Mouse (Mus musculus) lung, postnatal 25 days (tissue): ENCODE measurements around the gene Pnpt1.

Experiments used
- DNase-seq: peaks from one replicate; pipeline ENCODE4 v3.0.0; 2022; ENCODE audit warnings: low spot score

The Pnpt1 gene

DNA sequence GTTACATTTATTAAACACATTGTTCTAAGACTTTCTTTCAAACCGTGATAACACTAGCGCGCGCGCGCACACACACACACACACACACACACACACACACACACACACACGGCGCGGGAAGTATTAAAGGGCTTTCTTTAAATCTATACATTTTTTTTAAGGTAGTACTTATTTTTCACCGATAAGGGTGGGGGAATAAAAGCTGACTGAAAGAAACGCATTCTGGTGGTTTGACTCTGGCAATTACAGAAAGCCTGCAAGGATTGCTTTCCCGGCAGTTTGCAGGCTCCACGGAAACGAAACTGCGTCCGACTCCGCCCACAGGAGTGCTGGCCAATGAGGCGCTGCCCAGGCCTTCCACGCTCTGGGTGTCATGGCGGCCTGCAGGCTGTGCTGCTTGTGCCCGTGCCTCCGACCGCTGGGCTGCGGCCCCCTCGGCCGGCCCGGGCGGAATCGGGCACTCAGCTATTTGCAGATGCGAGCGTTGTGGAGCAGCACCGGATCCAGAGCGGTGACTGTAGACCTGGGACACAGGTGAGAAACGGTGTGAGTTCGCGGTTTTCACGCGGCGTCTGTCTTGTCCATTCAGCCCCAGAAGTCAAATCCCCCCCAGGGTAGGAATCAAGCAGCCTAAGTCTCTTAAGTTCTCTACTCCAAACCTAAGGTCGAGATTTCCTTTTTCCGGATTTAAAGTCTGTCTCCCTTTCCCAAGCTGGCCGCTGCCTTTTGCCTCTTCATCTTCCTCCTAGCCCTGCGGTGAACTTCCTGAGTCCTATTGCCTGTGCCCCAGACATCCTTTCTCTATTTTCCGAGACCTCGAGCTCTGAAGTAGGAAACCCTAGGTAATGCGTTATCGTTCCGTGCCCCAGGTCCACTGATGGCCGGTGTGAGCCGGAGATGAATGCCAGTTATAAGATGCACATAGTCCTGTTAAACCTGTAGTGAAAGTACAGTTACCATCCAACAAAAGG, at the start of gene Pnpt1:
Gene Pnpt1, plus strand, starts transcription at position 360 of the 971 bp plus-strand sequence.
- peak; percentile 92 for DNase-seq

DNA sequence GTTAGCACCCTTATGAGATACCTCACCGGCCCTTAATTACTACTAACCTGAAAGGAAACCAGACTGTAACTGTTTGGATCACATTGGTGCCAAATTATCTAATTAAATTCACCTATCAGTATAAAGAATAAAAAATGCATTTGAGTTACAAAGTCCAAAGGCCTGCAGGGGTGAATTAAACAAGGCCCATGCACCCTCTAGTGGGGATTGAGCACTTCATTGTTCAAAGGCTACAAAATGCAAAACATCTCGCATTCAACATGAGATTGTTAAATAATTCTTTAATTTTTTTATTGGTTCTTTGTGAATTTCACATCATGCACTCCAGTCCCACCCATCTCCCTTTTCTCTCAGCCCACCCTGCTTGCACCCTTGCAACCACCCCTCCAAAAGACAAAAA, 38.1 kb upstream of the Pnpt1 start:
- no peak for DNase-seq

DNA sequence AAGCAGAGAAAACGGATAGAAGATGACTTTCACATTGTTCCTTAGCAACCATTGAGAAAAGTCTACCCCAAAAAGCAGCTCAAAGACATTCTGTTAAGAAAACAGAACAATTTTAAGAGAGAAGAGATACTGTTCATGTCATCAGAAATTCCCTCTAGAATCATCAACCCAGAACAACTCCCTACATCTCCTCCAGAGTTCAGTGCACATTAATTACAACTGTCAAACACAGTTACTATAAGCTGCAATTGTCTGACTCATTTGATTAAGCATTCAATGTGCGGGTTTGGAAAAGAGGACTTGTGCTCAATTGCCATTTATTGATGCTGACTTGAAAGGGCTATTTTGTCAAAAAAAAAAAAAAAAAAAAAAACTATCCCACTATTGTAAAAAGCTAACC, 31.6 kb upstream of the Pnpt1 start:
- DNase-seq = no peak

DNA sequence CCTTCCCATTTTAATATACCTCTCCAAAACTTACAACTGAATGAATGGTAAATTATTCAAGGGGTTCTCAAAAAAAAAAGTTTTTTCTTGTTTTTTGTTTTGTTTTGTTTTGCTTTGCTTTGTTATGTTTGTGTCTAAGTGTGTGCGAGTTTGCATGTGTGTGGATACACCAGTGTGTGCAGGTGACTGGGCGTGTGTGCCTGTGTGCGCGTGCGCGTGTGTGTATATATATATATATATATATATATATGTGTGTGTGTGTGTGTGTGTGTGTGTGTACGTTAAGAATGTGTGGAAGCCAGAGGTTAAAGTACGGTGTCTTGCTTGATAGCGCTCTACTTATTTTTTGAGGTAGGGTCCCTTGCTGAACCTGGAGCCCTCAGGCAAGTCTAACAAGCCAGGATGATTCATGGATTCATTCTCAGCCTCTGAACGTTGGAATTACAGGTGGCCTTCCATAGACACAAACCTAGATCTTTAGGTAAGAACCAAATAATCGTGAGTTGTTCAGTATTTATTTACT, 621 bp upstream of the Pnpt1 start:
- DNase-seq = no peak

DNA sequence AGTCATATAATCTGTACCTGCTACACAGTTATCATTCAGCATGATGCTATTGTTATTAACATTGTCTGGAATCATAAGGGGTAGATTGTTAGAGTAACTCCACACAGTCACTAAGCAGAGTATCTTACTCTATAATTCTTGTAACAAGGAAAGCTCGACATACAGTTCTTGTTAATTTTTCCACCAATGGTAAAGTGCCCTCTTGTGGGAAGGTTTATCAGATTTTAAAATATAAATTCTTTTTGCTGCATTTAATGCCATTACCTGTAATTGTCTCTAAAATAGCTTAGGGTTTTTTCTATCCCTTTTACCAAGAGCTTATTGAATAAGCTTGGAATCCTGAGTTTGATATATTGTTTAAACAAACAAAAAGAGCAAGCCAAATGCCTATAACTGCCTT, 10.1 kb downstream of the Pnpt1 start:
- DNase-seq = no peak

DNA sequence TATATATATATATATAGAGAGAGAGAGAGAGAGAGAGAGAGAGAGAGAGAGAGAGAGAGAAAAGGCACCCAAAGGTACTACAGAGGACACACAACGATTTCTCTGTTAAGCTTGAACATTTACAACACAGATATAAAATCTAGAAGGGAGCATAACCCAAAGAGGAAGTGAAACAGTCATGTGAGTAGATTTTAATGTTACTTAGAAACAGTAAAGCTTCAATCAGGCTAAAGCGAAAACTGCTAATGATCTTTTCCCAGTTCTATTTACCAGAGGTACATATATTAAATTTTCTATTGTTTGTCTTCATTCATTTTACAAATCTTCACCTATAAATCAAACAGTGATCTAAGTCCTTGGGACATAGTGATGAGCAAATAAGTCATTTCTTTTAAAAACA, 18.4 kb downstream of the Pnpt1 start:
- DNase-seq = no peak

DNA sequence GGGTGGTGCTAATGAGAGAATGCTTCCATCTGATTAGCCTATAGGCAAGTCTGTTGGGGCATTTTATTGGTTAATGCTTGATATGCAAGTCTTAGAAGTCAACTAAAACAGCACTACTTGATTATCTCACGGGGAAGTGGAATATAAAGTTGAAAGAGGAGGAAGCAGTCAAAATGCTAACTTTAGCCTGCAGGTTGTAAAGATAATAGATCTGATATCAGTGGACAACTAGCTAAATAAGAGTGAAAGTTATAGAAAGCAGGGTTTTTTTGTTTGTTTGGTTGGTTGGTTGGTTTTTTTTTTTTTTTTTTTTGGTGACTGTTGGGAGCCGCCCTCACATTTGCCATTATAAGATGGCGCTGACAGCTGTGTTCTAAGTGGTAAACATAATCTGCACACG, 33.0 kb downstream of the Pnpt1 start:
- no peak for DNase-seq

DNA sequence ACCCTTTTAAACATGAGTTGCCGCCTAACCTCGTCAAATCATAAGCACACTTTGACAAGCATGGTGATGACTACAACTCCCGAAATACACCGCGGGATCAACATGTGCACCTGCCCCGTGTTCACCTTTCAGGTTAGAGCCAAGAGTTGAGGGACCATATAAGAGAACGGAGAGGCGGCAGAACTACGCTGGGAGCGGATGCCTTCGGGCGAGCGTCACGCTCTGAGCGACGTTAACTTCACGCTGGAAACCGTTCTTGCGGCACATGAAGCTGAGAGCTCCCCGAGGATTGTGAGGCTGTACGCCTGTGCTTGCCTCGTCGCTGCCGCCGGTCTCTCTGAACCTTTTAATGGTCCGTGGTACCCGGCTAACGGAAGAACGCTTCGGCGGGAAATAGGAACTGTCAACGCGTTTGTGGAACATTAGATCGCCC, 41.4 kb downstream of the Pnpt1 start:
- peak; percentile 73 for DNase-seq

DNA sequence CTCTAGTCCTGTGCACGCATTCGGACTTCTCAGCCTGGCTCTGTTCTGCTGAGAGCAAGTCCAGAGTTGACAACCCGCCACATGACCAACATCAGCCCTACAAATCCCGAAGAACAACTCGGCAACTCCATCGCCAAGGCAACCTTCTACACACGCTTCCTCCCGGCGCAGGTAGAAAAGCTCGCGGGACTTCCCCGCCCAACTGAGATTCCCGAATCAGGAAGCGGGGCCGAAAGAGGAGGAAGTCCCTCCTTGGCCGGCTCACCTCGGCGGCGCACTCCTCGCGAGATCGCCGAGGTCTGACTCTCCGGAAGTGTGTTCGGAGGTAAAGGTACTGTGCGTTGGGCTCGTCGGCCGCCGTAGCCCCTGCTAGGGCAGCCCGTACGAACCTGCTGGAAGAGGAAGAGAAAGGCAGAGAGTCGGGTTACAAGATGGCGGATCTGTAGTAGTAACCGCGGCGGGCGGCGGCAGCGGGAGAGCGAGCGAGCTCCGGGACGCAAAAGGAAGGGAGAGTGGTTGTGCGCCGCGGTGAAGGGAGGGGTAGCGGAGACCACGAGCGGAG, 42.1 kb downstream of the Pnpt1 start, which contains the start of gene Ppp4r3b:
Gene Ppp4r3b, plus strand, starts transcription at position 328 of the 562 bp plus-strand sequence.
- peak; percentile 99 for DNase-seq

DNA sequence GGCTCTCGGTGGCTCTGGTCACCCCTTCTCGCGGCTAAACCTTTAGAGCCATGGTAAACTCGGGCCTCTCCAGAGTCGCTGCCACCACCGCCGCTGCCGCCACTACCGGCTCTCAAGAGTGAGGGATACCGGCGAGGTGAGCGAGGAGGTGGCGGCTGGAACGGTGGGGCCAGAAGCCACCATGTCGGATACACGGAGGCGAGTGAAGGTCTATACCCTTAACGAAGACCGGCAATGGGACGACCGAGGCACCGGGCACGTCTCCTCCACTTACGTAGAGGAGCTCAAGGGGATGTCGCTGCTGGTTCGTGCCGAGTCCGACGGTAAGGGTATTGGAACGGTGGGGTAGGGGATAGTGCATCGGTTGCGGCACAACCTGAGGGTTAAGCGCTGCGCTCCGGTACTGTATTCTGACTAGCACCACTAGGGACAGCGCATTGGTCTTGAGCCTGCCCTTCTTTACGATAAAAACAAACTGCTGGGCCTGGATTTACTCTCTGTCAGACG, 42.6 kb downstream of the Pnpt1 start:
- peak; percentile 61 for DNase-seq

DNA sequence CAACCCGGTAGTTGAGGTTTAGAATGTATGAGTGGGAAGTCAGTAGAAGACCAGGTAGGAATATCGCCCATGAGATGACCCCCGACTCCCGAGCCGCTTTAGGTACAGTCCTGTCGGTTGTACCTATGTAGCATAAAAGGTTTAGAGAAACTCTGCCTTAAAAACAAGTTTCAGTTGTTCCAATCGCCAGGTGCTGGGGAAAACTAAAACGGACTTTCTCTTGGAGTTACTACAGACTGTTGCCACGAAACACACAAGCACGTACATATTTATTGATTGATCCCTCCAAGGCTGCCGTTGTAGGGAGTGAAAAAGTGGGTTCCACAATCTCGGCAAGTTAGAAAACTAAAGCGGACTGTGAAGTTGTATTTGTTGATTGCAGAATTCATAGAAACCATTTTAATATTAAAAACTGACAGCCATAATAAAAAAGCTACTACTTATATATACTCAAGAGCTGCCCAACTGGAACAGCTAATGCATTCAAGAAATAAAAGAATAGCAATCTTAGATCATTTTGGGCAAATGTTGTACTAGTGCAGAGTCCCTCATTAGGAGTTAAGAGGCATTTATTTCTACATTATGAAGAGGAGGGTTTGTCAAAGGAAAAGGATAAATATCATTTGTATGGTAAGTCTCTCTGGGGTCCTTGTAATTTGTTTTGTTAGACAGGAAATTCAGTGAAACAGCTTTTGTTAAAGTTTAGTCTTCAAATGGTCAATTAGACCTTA, 43.3 kb downstream of the Pnpt1 start:
- no peak for DNase-seq

DNA sequence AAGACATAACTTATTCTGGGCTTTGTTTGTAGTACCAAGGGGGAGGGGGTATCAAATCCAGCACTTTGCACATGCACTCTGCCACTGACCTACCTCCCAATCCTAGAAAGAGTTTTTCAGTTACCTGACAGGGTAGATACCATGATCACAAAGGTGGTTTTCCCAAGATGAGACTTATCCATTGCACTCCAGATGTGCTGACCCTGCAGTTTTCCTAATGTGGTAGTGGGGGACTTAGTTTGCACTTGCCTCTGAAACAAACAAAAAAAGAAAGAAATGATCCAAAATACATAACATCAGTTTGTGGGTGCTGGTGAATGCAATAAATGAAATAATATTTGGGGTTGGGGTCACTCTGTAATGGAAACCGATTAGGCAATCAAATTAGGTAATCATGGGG, 48.8 kb downstream of the Pnpt1 start:
- no peak for DNase-seq

DNA sequence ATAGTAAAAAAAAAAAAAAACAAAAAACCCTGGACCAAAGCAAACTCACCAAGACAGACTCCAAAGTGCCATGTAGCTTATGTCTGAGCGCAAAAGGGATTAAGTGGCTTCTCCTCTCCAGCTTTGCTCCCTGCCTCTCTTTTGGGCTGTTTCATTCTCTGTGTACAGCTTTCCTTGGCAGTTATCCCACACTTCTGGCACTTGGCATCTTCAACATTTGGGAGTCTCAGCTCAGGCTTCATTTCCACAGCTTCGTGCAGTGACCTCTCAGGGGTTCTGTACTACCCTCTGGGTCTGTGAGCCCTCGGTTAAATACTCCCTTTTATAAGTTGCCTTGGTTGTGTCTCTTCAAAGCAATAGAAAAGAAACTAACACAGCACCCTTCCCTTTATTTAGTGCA, 50.1 kb downstream of the Pnpt1 start:
- no peak for DNase-seq

DNA sequence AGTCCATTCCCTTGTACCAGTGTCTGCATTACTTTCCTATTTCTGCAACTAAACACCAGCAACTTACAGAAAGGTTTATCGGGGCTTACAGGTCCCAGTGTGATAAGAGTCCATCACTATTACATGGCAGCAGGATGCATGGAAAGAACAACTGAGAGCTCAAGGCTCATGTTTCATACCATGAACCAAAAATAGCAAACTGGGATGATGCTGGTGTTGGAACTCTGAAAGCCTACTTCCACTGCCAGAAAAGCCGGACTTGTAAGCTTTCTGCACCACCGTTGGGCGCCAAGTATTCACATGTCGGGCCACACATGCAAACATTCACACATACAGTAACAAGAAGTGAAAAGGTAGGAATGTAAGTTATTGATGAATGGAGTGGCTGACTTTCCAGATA, 51.2 kb downstream of the Pnpt1 start:
- no peak for DNase-seq

DNA sequence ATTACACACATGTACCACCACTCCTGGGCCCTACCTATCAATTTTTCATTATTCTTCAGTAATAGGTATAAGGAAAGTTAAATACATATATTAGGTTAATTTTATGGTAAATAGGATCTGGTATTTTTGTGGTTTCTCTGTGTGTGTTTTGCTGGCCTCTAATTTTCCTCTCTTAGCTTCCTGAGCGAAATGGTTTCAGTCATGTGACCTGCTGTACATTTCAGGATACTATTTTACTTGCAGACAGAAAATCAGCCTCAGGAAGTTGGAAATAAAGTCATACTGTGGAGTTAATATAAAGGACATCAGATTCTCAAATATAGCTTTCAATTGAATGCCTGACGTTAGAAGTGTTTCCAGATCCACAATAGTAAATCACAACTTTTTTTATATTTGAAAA, 58.4 kb downstream of the Pnpt1 start:
- no peak for DNase-seq

DNA sequence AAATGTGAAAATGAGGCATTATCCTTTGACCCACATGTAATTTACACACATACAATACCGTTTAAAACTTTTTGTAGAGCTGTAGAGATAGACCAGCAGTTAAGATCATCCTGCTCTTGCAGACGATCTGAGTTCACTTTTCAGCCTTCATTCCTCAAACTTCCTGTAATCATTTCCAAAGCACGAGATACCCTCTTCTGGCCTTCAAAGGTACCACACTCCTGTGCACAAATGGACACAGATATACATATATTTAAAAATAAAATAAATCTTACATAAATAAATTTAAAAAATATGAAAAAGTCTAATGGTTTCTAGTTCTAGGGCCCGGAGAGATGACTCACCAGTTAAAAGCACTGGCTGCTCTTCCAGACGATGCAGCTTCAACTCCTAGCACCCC, 73.1 kb downstream of the Pnpt1 start:
- DNase-seq = no peak

DNA sequence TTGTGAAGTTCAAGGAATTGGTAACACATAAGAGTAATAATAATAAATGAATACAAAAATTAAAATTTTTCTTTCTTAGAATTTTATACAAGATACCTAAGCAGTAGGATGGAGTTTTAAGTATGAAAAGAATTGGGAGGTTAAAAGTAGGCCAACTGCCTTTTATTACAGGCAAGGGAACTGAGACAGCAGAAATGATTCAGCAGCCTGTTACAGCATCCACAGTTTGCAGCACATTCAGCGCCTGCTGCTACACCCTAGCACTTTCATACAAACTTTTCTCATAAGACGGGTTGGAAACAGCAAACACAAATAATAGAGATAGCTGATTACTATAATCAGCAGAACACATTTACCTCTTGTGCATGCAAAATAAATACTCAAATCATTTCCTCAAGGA, 79.2 kb downstream of the Pnpt1 start:
- no peak for DNase-seq
